Mouse (Mus musculus): Measurements from ENCODE around the gene Leng1. TPM values are rescaled to one million over a fixed set of nuclear protein-coding genes. Genes with fewer than 3 reads are reported as not detected.
A peak's percentile ranks its signal among the peaks of the same experiment; 100 is the strongest.

Gene Leng1
- polyA plus RNA-seq, 1 experiment from 2014 or later: 16.3 TPM

GRCm38 (mm10) chr7:3693809-3694075, 28.1 kb upstream of the Leng1 start:
- Histone ChIP-seq H3K27me3 (ENCODE audit: control insufficient read depth, insufficient read depth, low read length) (no peaks in the 10 kb centered on the region), H3K4me3 (ENCODE audit: low read depth, low read length) (peak overlapping the region; percentile 78), H3K9ac (ENCODE audit: low read depth, low read length) (peak overlapping the region; percentile 85), H3K36me3 (ENCODE audit: control insufficient read depth, insufficient read depth, low read length) (peaks cover 8% of the 10 kb centered on the region), H3K9me3 (replicated peaks; ENCODE audit: control insufficient read depth, low read length) (no peaks in the 10 kb centered on the region), H3K27ac (ENCODE audit: low read depth, low read length) (peak overlapping the region; percentile 97), H3K4me2 (peak overlapping the region; percentile 96), H3K4me1 (ENCODE audit: control insufficient read depth, insufficient read depth, low read length) (peaks cover 12% of the 10 kb centered on the region)
- under 1% methylated on average over 18 of the region's 18 CpGs for WGBS (ENCODE audit: insufficient replicate concordance)
- no peak for ATAC-seq (replicated peaks; ENCODE audit: insufficient number of reproducible peaks, low FRiP score, low TSS enrichment)

GRCm38 (mm10) chr7:3692987-3693808, 27.6 kb upstream of the Leng1 start, which contains the start of gene Mboat7:
Gene Mboat7, minus strand, starts transcription at chr7:3693523.
- Histone ChIP-seq H3K9ac (ENCODE audit: low read depth, low read length) (peak within 1 kb of the TSS; percentile 85), H3K4me2 (peak within 1 kb of the TSS; percentile 96), H3K36me3 (ENCODE audit: control insufficient read depth, insufficient read depth, low read length) (peaks cover 3% of the 10 kb centered on the region), H3K4me3 (ENCODE audit: low read depth, low read length) (peak within 1 kb of the TSS; percentile 78), H3K4me1 (ENCODE audit: control insufficient read depth, insufficient read depth, low read length) (peaks cover 12% of the 10 kb centered on the region), H3K27ac (ENCODE audit: low read depth, low read length) (peak within 1 kb of the TSS; percentile 97), H3K27me3 (ENCODE audit: control insufficient read depth, insufficient read depth, low read length) (no peaks in the 10 kb centered on the region), H3K9me3 (replicated peaks; ENCODE audit: control insufficient read depth, low read length) (no peaks in the 10 kb centered on the region)
- peak; percentile 85 for ATAC-seq (replicated peaks; ENCODE audit: insufficient number of reproducible peaks, low FRiP score, low TSS enrichment)
- WGBS (ENCODE audit: insufficient replicate concordance): under 1% methylated on average over 55 of the region's 55 CpGs

- Histone ChIP-seq H3K4me2 (peak within 1 kb of the TSS; percentile 96), H3K27ac (ENCODE audit: low read depth, low read length) (peak within 1 kb of the TSS; percentile 97), H3K9ac (ENCODE audit: low read depth, low read length) (peak within 1 kb of the TSS; percentile 85), H3K9me3 (replicated peaks; ENCODE audit: control insufficient read depth, low read length) (no peaks in the 10 kb centered on the region), H3K4me1 (ENCODE audit: control insufficient read depth, insufficient read depth, low read length) (peaks cover 12% of the 10 kb centered on the region), H3K36me3 (ENCODE audit: control insufficient read depth, insufficient read depth, low read length) (peaks cover under 1% of the 10 kb centered on the region; the same call in 1 of the 2 replicates), H3K4me3 (ENCODE audit: low read depth, low read length) (peak within 1 kb of the TSS; percentile 78), H3K27me3 (ENCODE audit: control insufficient read depth, insufficient read depth, low read length) (no peaks in the 10 kb centered on the region)
- ATAC-seq (replicated peaks; ENCODE audit: insufficient number of reproducible peaks, low FRiP score, low TSS enrichment): no peak; the same call in 1 of the 2 replicates
- under 1% methylated on average over 49 of the region's 49 CpGs for WGBS (ENCODE audit: insufficient replicate concordance)
These were observed 26.8 kb upstream of the Leng1 start, which contains the start of gene Tsen34 for GRCm38 (mm10) chr7:3692382-3692986. Gene Tsen34, plus strand, starts transcription at chr7:3692863.

GRCm38 (mm10) chr7:3691919-3692318, 26.3 kb upstream of the Leng1 start:
- H3K27ac ChIP-seq (ENCODE audit: low read depth, low read length): no peak overlapping the region
- peak overlapping the region; percentile 78 for H3K4me3 ChIP-seq (ENCODE audit: low read depth, low read length)
- WGBS (ENCODE audit: insufficient replicate concordance): 29% methylated on average over 3 of the region's 3 CpGs
- ATAC-seq (replicated peaks; ENCODE audit: insufficient number of reproducible peaks, low FRiP score, low TSS enrichment): no peak
- peaks cover 12% of the 10 kb centered on the region for H3K4me1 ChIP-seq (ENCODE audit: control insufficient read depth, insufficient read depth, low read length)
- peak overlapping the region; percentile 85 for H3K9ac ChIP-seq (ENCODE audit: low read depth, low read length)
- peaks cover 3% of the 10 kb centered on the region; the same call in 1 of the 2 replicates for H3K36me3 ChIP-seq (ENCODE audit: control insufficient read depth, insufficient read depth, low read length)
- H3K4me2 ChIP-seq: peak overlapping the region; percentile 96
- no peaks in the 10 kb centered on the region for H3K27me3 ChIP-seq (ENCODE audit: control insufficient read depth, insufficient read depth, low read length)
- no peaks in the 10 kb centered on the region for H3K9me3 ChIP-seq (replicated peaks; ENCODE audit: control insufficient read depth, low read length)

DNA sequence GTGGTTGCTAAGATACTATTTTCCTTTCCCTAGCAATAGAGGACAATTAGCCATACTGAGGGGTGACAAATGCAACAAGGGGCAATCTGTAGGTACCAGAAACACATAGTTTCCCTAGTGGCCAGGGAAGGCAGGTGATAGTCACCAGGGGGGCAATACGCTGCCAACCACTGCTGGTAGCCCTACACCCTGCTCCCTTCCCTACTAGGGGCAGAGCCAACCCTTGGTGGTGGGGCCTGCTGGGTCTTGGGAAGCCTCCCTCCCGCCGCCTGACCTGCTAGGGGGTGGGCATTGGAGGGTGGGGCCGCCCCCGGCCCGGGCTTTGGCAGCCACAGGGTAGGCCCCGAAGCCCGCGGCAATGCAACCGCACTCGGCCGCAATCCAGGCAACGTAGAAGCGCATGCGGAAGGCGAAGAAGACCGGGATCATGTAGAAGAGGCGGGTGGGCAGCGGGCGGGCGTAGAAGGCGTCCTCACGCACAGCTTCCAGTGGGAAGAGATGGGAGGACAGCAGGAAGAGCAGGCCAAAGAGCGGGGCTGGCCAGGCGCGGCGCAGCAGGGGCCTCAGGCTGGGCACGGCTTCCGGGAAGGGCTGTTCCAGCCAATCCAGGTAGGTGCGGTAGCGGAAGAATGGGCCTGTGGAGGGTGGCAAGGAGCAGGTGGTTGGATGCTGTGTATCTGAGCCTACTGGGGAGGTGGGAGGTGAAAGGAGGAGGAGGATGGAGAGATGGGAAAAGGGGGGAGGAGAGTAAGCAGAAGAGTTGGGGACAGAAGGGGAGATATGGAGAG, 20.0 kb upstream of the Leng1 start:
- Histone ChIP-seq H3K4me1 (ENCODE audit: control insufficient read depth, insufficient read depth, low read length) (no peaks in the 10 kb centered on the region), H3K36me3 (ENCODE audit: control insufficient read depth, insufficient read depth, low read length) (peaks cover 14% of the 10 kb centered on the region), H3K27me3 (ENCODE audit: control insufficient read depth, insufficient read depth, low read length) (no peaks in the 10 kb centered on the region), H3K4me2 (no peak overlapping the region), H3K9ac (ENCODE audit: low read depth, low read length) (no peak overlapping the region), H3K9me3 (replicated peaks; ENCODE audit: control insufficient read depth, low read length) (no peaks in the 10 kb centered on the region), H3K4me3 (ENCODE audit: low read depth, low read length) (no peak overlapping the region), H3K27ac (ENCODE audit: low read depth, low read length) (no peak overlapping the region)
- ATAC-seq (replicated peaks; ENCODE audit: insufficient number of reproducible peaks, low FRiP score, low TSS enrichment): no peak
- WGBS (ENCODE audit: insufficient replicate concordance): 77% methylated on average over 31 of the region's 31 CpGs

- Histone ChIP-seq H3K4me3 (ENCODE audit: low read depth, low read length) (no peak overlapping the region), H3K9me3 (replicated peaks; ENCODE audit: control insufficient read depth, low read length) (no peaks in the 10 kb centered on the region), H3K27me3 (ENCODE audit: control insufficient read depth, insufficient read depth, low read length) (no peaks in the 10 kb centered on the region), H3K9ac (ENCODE audit: low read depth, low read length) (no peak overlapping the region), H3K27ac (ENCODE audit: low read depth, low read length) (no peak overlapping the region), H3K4me2 (no peak overlapping the region), H3K4me1 (ENCODE audit: control insufficient read depth, insufficient read depth, low read length) (no peaks in the 10 kb centered on the region), H3K36me3 (ENCODE audit: control insufficient read depth, insufficient read depth, low read length) (peaks cover 14% of the 10 kb centered on the region)
- ATAC-seq (replicated peaks; ENCODE audit: insufficient number of reproducible peaks, low FRiP score, low TSS enrichment): no peak
- 82% methylated on average over 8 of the region's 8 CpGs for WGBS (ENCODE audit: insufficient replicate concordance)
These were observed 19.1 kb upstream of the Leng1 start for GRCm38 (mm10) chr7:3684698-3685097.

- Histone ChIP-seq H3K27me3 (ENCODE audit: control insufficient read depth, insufficient read depth, low read length) (no peaks in the 10 kb centered on the region), H3K27ac (ENCODE audit: low read depth, low read length) (no peak overlapping the region), H3K9ac (ENCODE audit: low read depth, low read length) (no peak overlapping the region), H3K9me3 (replicated peaks; ENCODE audit: control insufficient read depth, low read length) (no peaks in the 10 kb centered on the region), H3K4me2 (no peak overlapping the region), H3K4me3 (ENCODE audit: low read depth, low read length) (no peak overlapping the region), H3K4me1 (ENCODE audit: control insufficient read depth, insufficient read depth, low read length) (no peaks in the 10 kb centered on the region), H3K36me3 (ENCODE audit: control insufficient read depth, insufficient read depth, low read length) (peaks cover 16% of the 10 kb centered on the region)
- no peak for ATAC-seq (replicated peaks; ENCODE audit: insufficient number of reproducible peaks, low FRiP score, low TSS enrichment)
- WGBS (ENCODE audit: insufficient replicate concordance): 85% methylated on average over 10 of the region's 10 CpGs
These were observed 18.4 kb upstream of the Leng1 start for GRCm38 (mm10) chr7:3683908-3684550.

GRCm38 (mm10) chr7:3677342-3677741, 11.7 kb upstream of the Leng1 start, which contains the start of gene Tmc4:
Gene Tmc4, minus strand, starts transcription at chr7:3677553.
- H3K27me3 ChIP-seq (ENCODE audit: control insufficient read depth, insufficient read depth, low read length): no peaks in the 10 kb centered on the region
- WGBS (ENCODE audit: insufficient replicate concordance): 46% methylated on average over 9 of the region's 9 CpGs
- H3K9me3 ChIP-seq (replicated peaks; ENCODE audit: control insufficient read depth, low read length): no peaks in the 10 kb centered on the region
- no peak within 1 kb of the TSS for H3K4me2 ChIP-seq
- peaks cover 2% of the 10 kb centered on the region; the same call in 1 of the 2 replicates for H3K36me3 ChIP-seq (ENCODE audit: control insufficient read depth, insufficient read depth, low read length)
- no peak for ATAC-seq (replicated peaks; ENCODE audit: insufficient number of reproducible peaks, low FRiP score, low TSS enrichment)
- H3K9ac ChIP-seq (ENCODE audit: low read depth, low read length): no peak within 1 kb of the TSS
- H3K4me1 ChIP-seq (ENCODE audit: control insufficient read depth, insufficient read depth, low read length): no peaks in the 10 kb centered on the region
- no peak within 1 kb of the TSS for H3K27ac ChIP-seq (ENCODE audit: low read depth, low read length)
- H3K4me3 ChIP-seq (ENCODE audit: low read depth, low read length): no peak within 1 kb of the TSS

Data from heart, embryonic 11.5 days (tissue).